Mouse (Mus musculus) granulocyte monocyte progenitor cell, adult 5-6 weeks (primary cell): ENCODE measurements around the gene Pard6a. TPM values are rescaled to one million over a fixed set of nuclear protein-coding genes. Genes with fewer than 3 reads are reported as not detected.

Experiments
- ATAC-seq: replicated peaks from 2 replicates; pipeline ENCODE4 v1.8.0; 2016; ENCODE audit warnings: mild to moderate bottlenecking, moderate TSS enrichment, inconsistent platforms; ENCODE audit not compliant: poor library complexity, severe bottlenecking
- total RNA-seq, 2 experiments: library from RNA; stranded (forward) in 1 of 2; stranded (reverse) in 1 of 2; fragments of 200-712, 200-1000 nt in 1 of 2; fragments of >200 nt in 1 of 2; fragmentation: Nextera tagmentation in 1 of 2; gene quantifications; 2 replicates each; pipeline ENCODE4 v1.2.3; 2014 to 2017

Pard6a gene
- total RNA-seq (2014; fragmentation: Nextera tagmentation): 7.0 and 13.9 TPM in 2 replicates
- total RNA-seq (2017): 5.9 and 13.3 TPM in 2 replicates

GRCm38 (mm10) chr8:105700966-105701824 is at the start of gene Pard6a, which contains the start of gene Acd:
Gene Pard6a (plus strand): TSS chr8:105701148.
Gene Acd (minus strand): TSS chr8:105701102.
- ATAC-seq: peak; percentile 65

GRCm38 (mm10) chr8:105657641-105658040 is 43.3 kb upstream of the Pard6a start:
- no peak for ATAC-seq

- peak; percentile 48; the same call in 1 of the 2 replicates for ATAC-seq
Observed at GRCm38 (mm10) chr8:105661167-105661566, 39.8 kb upstream of the Pard6a start.

- no peak for ATAC-seq
Observed at GRCm38 (mm10) chr8:105677891-105678290, 23.1 kb upstream of the Pard6a start.

- no peak for ATAC-seq
Observed at GRCm38 (mm10) chr8:105685325-105685724, 15.6 kb upstream of the Pard6a start.

- ATAC-seq: peak; percentile 82
Observed at GRCm38 (mm10) chr8:105685796-105686308, 15.1 kb upstream of the Pard6a start, which contains the start of gene Carmil2. Gene Carmil2 (plus strand): TSS chr8:105686274.

- ATAC-seq: no peak
Observed at GRCm38 (mm10) chr8:105686551-105686950, 14.4 kb upstream of the Pard6a start.

- no peak for ATAC-seq
Observed at GRCm38 (mm10) chr8:105687512-105687911, 13.4 kb upstream of the Pard6a start.

GRCm38 (mm10) chr8:105688242-105688752 is 12.7 kb upstream of the Pard6a start:
- no peak for ATAC-seq

GRCm38 (mm10) chr8:105689256-105689982 is 11.5 kb upstream of the Pard6a start:
- ATAC-seq: no peak

GRCm38 (mm10) chr8:105689983-105690360 is 11.0 kb upstream of the Pard6a start:
- no peak for ATAC-seq

- peak; percentile 43 for ATAC-seq
Observed at GRCm38 (mm10) chr8:105690978-105691377, 10.0 kb upstream of the Pard6a start.

GRCm38 (mm10) chr8:105692449-105693182 is 8.3 kb upstream of the Pard6a start:
- no peak for ATAC-seq

- ATAC-seq: no peak
Observed at GRCm38 (mm10) chr8:105693648-105694047, 7.3 kb upstream of the Pard6a start.

GRCm38 (mm10) chr8:105694051-105694799 is 6.7 kb upstream of the Pard6a start:
- no peak for ATAC-seq

GRCm38 (mm10) chr8:105695080-105695780 is 5.7 kb upstream of the Pard6a start:
- ATAC-seq: no peak

GRCm38 (mm10) chr8:105697196-105697780 is 3.7 kb upstream of the Pard6a start:
- no peak for ATAC-seq

GRCm38 (mm10) chr8:105698734-105699133 is 2.2 kb upstream of the Pard6a start:
- ATAC-seq: no peak
